Mouse (Mus musculus) lung, postnatal 0 days (tissue): ENCODE measurements at regions not wholly inside any gene's neighbourhood (a gene's known extent, or its start where the extent isn't known, plus 50 kb on each side); places are given as distances from the start of the nearest gene placed in this dataset.
A peak's percentile ranks its signal among the peaks of the same experiment; 100 is the strongest.

Experiments used
- ATAC-seq: fragments of 200-750 bp; cut with Nextera tagmentation; 2 replicates; pipeline ENCODE4 v1.8.0; 2017; ENCODE audit warnings: moderate library complexity
- DNase-seq: peaks from one replicate; pipeline ENCODE4 v3.0.0-alpha.2; 2016; ENCODE audit warnings: low spot score
- H3K27ac ChIP-seq: fragments of 300-500 bp; sonication (generic); 2 replicates; pipeline ENCODE4 v1.5.1; 2014; ENCODE audit warnings: antibody characterized with exemption, mild to moderate bottlenecking, low read length, mixed read lengths
- H3K27me3 ChIP-seq: fragments of 300-500 bp; sonication (generic); replicated peaks from 2 replicates; pipeline ENCODE4 v1.6.1; 2014; ENCODE audit warnings: low read length, mixed read lengths; ENCODE audit not compliant: insufficient read depth
- H3K36me3 ChIP-seq: fragments of 300-500 bp; sonication (generic); 2 replicates; pipeline ENCODE4 v1.6.1; 2014; ENCODE audit warnings: low read length, mixed read lengths; ENCODE audit not compliant: insufficient read depth
- H3K4me1 ChIP-seq: fragments of 300-500 bp; sonication (generic); 2 replicates; pipeline ENCODE4 v1.6.1; 2014; ENCODE audit warnings: antibody characterized with exemption, low read depth, low read length, mixed read lengths; ENCODE audit not compliant: insufficient read depth
- H3K4me2 ChIP-seq: fragments of 300-500 bp; sonication (generic); replicated peaks from 2 replicates; pipeline ENCODE4 v1.6.1; 2014; ENCODE audit warnings: low read depth, mild to moderate bottlenecking, low read length, moderate library complexity, mixed read lengths
- H3K4me3 ChIP-seq: fragments of 300-500 bp; sonication (generic); 2 replicates; pipeline ENCODE4 v1.5.1; 2014; ENCODE audit warnings: low read depth, low read length
- H3K9ac ChIP-seq: fragments of 300-500 bp; sonication (generic); replicated peaks from 2 replicates; pipeline ENCODE4 v1.6.1; 2014; ENCODE audit warnings: low read depth, mild to moderate bottlenecking
- H3K9me3 ChIP-seq: fragments of 300-500 bp; sonication (generic); 2 replicates; pipeline ENCODE4 v1.6.1; 2016; ENCODE audit warnings: low read length, mixed read lengths
- CTCF ChIP-seq: IDR thresholded peaks from 2 replicates; pipeline ENCODE4 v1.5.1; 2016; ENCODE audit warnings: antibody characterized with exemption, mild to moderate bottlenecking
- EP300 ChIP-seq: IDR thresholded peaks from 2 replicates; pipeline ENCODE4 v1.6.1; 2016; ENCODE audit warnings: antibody characterized with exemption, mild to moderate bottlenecking, control low read depth
- WGBS: fragments of 180-500 bp; shearing (Covaris S2); extraction: QIAGEN DNeasy Blood & Tissue Kit; methylation state at CpG from one replicate; pipeline ENCODE4 v1.1.7; 2014; 5-methylcytosine and 5-hydroxymethylcytosine counted together

GRCm38 (mm10) chr12:50969887-50970758 is 321.2 kb upstream of the Prkd1 start:
- Histone ChIP-seq H3K9ac (no peak overlapping the region), H3K27ac (no peak overlapping the region), H3K4me1 (no peaks in the 10 kb centered on the region), H3K27me3 (no peaks in the 10 kb centered on the region), H3K4me3 (no peak overlapping the region), H3K4me2 (no peak overlapping the region), H3K36me3 (no peaks in the 10 kb centered on the region), H3K9me3 (no peaks in the 10 kb centered on the region)
- no peak for TF ChIP-seq EP300
- no peak for TF ChIP-seq CTCF
- no peak for DNase-seq
- ATAC-seq: no peak
- 76% methylated on average over 4 of the region's 4 CpGs for WGBS

DNA sequence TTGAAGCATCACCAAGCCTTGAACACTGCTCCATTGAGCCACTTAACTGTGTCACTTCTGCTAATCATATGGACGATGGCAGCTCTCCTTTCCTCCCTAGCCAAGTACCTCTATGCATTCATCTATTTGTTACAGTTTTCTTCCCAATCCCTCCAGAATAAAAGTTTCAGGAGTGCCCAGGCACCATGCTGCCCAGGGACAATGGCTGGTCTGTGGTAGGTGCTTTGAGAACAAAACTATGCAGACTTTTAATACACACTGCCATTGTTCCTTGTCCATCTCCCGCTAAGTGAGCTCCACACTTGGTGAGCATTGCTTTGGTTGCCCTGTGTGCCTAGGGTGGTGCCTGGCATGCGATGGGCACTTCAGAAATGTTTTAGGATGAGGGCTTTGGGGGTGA is 320.5 kb upstream of the Prkd1 start:
- DNase-seq (no peak), ATAC-seq (no peak)
- TF ChIP-seq EP300 (no peak), CTCF (no peak)
- H3K36me3 ChIP-seq: no peaks in the 10 kb centered on the region
- no peaks in the 10 kb centered on the region for H3K4me1 ChIP-seq
- H3K27ac ChIP-seq: no peak overlapping the region
- H3K4me3 ChIP-seq: no peak overlapping the region
- 54% methylated on average over 3 of the region's 3 CpGs for WGBS
- no peak overlapping the region for H3K4me2 ChIP-seq
- H3K9me3 ChIP-seq: no peaks in the 10 kb centered on the region
- no peak overlapping the region for H3K9ac ChIP-seq
- H3K27me3 ChIP-seq: no peaks in the 10 kb centered on the region

- no peaks in the 10 kb centered on the region for H3K9me3 ChIP-seq
- WGBS: 23% methylated on average over 5 of the region's 5 CpGs
- DNase-seq (no peak), ATAC-seq (no peak)
- H3K27me3 ChIP-seq: no peaks in the 10 kb centered on the region
- TF ChIP-seq CTCF: no peak
- no peak for TF ChIP-seq EP300
- no peak overlapping the region for H3K9ac ChIP-seq
- H3K4me2 ChIP-seq: no peak overlapping the region
- no peaks in the 10 kb centered on the region for H3K4me1 ChIP-seq
- no peaks in the 10 kb centered on the region for H3K36me3 ChIP-seq
- H3K27ac ChIP-seq: no peak overlapping the region
- no peak overlapping the region for H3K4me3 ChIP-seq
Observed at GRCm38 (mm10) chr12:50967168-50967810, 318.4 kb upstream of the Prkd1 start.

DNA sequence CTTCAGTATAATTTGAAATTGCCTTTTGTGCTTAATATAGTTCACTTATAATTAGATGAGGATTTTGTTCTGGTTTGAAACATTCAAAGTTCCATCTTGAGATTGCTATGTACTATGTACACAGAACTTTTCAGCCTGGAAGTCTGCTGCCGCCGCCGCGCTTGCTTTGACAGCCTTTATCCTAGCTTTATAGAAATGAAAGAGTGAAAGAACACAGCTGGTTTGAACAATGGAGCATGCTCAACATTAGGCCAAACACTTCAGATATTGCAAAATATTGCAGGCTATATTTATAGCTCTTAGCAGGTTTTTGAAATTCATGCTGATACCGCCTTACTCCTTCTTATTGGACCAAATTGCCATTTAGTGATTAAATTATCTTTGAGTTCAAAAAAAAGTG is 305.1 kb upstream of the Prkd1 start:
- Histone ChIP-seq H3K4me2 (no peak overlapping the region), H3K4me3 (no peak overlapping the region), H3K27me3 (no peaks in the 10 kb centered on the region), H3K27ac (no peak overlapping the region), H3K9ac (no peak overlapping the region), H3K4me1 (no peaks in the 10 kb centered on the region), H3K36me3 (no peaks in the 10 kb centered on the region), H3K9me3 (no peaks in the 10 kb centered on the region)
- WGBS: 49% methylated on average over 5 of the region's 5 CpGs
- peak; percentile 57 for ATAC-seq
- TF ChIP-seq EP300 (0 out of 2 replicates have a peak, but pooled peaks have one; percentile 15), CTCF (no peak)
- DNase-seq: peak; percentile 67

GRCm38 (mm10) chr12:50947035-50947434 is 298.1 kb upstream of the Prkd1 start:
- no peak overlapping the region for H3K4me3 ChIP-seq
- no peaks in the 10 kb centered on the region for H3K9me3 ChIP-seq
- H3K27me3 ChIP-seq: no peaks in the 10 kb centered on the region; the same call in 1 of the 2 replicates
- H3K4me1 ChIP-seq: no peaks in the 10 kb centered on the region
- WGBS: 39% methylated on average over 2 of the region's 2 CpGs
- H3K27ac ChIP-seq: no peak overlapping the region
- ATAC-seq (no peak), DNase-seq (no peak)
- H3K36me3 ChIP-seq: no peaks in the 10 kb centered on the region
- no peak for TF ChIP-seq EP300
- no peak for TF ChIP-seq CTCF
- H3K4me2 ChIP-seq: no peak overlapping the region
- no peak overlapping the region for H3K9ac ChIP-seq

GRCm38 (mm10) chr12:50943741-50944521 is 295.0 kb upstream of the Prkd1 start:
- peak; percentile 76 for DNase-seq
- WGBS: 21% methylated on average over 19 of the region's 19 CpGs
- no peak overlapping the region for H3K4me3 ChIP-seq

More at GRCm38 (mm10) chr12:50943741-50944521, 295.0 kb upstream of the Prkd1 start:
- ATAC-seq: peak; percentile 65
- H3K9me3 ChIP-seq: no peaks in the 10 kb centered on the region
- no peaks in the 10 kb centered on the region for H3K4me1 ChIP-seq
- H3K9ac ChIP-seq: no peak overlapping the region
- no peak overlapping the region for H3K4me2 ChIP-seq
- TF ChIP-seq EP300 (no peak), CTCF (peak; percentile 90)
- no peak overlapping the region for H3K27ac ChIP-seq
- no peaks in the 10 kb centered on the region for H3K36me3 ChIP-seq
- no peaks in the 10 kb centered on the region; the same call in 1 of the 2 replicates for H3K27me3 ChIP-seq
